Mouse (Mus musculus): ENCODE data around the gene Lrrc55. TPM values are rescaled to one million over a fixed set of nuclear protein-coding genes. Genes with fewer than 3 reads are reported as not detected.
A peak's percentile ranks its signal among the peaks of the same experiment; 100 is the strongest.
"Not testable (repeated sequence)": the region's sequence is repeated elsewhere in the genome, so short reads cannot be mapped to it uniquely, and the experiment has no call there.

Gene Lrrc55
- 1.0 and 1.4 TPM in 2 replicates for polyA plus RNA-seq (2014; fragmentation: Nextera tagmentation; extraction: Ambion mirVana)

- Histone ChIP-seq H3K4me2 (ENCODE audit: low read depth, low read length) (peak within 1 kb of the TSS; percentile 59), H3K36me3 (replicated peaks; ENCODE audit: control insufficient read depth, insufficient read depth, low read depth, low read length) (no peaks in the 10 kb centered on the region), H3K4me3 (ENCODE audit: low read depth, low read length) (peak within 1 kb of the TSS; percentile 27; the same call in 1 of the 2 replicates), H3K4me1 (ENCODE audit: control insufficient read depth, insufficient read depth, low read length) (no peaks in the 10 kb centered on the region), H3K27ac (replicated peaks; ENCODE audit: low read depth, low read length) (no peak within 1 kb of the TSS), H3K27me3 (ENCODE audit: control insufficient read depth, insufficient read depth, low read length) (0 out of 2 replicates have a peak, but pooled peaks cover 2% of the 10 kb centered on the region), H3K9ac (replicated peaks; ENCODE audit: low read length) (no peak within 1 kb of the TSS; the same call in 1 of the 2 replicates), H3K9me3 (replicated peaks; ENCODE audit: control insufficient read depth, low read length) (no peaks in the 10 kb centered on the region)
- no peak for ATAC-seq (replicated peaks; ENCODE audit: insufficient number of reproducible peaks, low FRiP score, low TSS enrichment, low read depth)
- DNase-seq (ENCODE audit: low spot score): no peak
- 59% methylated on average over 1 of the region's 1 CpGs for WGBS
Measured at GRCm38 (mm10) chr2:85196901-85197300, at the start of gene Lrrc55. Gene Lrrc55 (minus strand): TSS chr2:85197197.

GRCm38 (mm10) chr2:85246506-85247082, 49.6 kb upstream of the Lrrc55 start:
- no peak overlapping the region for H3K4me2 ChIP-seq (ENCODE audit: low read depth, low read length)
- no peak overlapping the region for H3K4me3 ChIP-seq (ENCODE audit: low read depth, low read length)
- no peak overlapping the region for H3K9ac ChIP-seq (replicated peaks; ENCODE audit: low read length)
- H3K9me3 ChIP-seq (replicated peaks; ENCODE audit: control insufficient read depth, low read length): no peaks in the 10 kb centered on the region
- H3K4me1 ChIP-seq (ENCODE audit: control insufficient read depth, insufficient read depth, low read length): no peaks in the 10 kb centered on the region
- no peaks in the 10 kb centered on the region for H3K27me3 ChIP-seq (ENCODE audit: control insufficient read depth, insufficient read depth, low read length)
- 11% methylated on average over 4 of the region's 4 CpGs for WGBS
- DNase-seq (ENCODE audit: low spot score) (peak; percentile 79), ATAC-seq (replicated peaks; ENCODE audit: insufficient number of reproducible peaks, low FRiP score, low TSS enrichment, low read depth) (peak; percentile 49; the same call in 1 of the 2 replicates)
- H3K36me3 ChIP-seq (replicated peaks; ENCODE audit: control insufficient read depth, insufficient read depth, low read depth, low read length): no peaks in the 10 kb centered on the region
- no peak overlapping the region for H3K27ac ChIP-seq (replicated peaks; ENCODE audit: low read depth, low read length)

- H3K27ac ChIP-seq (replicated peaks; ENCODE audit: low read depth, low read length): no peak overlapping the region
- WGBS: 75% methylated on average over 5 of the region's 5 CpGs
- no peak overlapping the region for H3K4me2 ChIP-seq (ENCODE audit: low read depth, low read length)
- no peak overlapping the region for H3K9ac ChIP-seq (replicated peaks; ENCODE audit: low read length)
- no peaks in the 10 kb centered on the region for H3K9me3 ChIP-seq (replicated peaks; ENCODE audit: control insufficient read depth, low read length)
- no peak for ATAC-seq (replicated peaks; ENCODE audit: insufficient number of reproducible peaks, low FRiP score, low TSS enrichment, low read depth)
- no peaks in the 10 kb centered on the region for H3K27me3 ChIP-seq (ENCODE audit: control insufficient read depth, insufficient read depth, low read length)
- DNase-seq (ENCODE audit: low spot score): no peak
- no peak overlapping the region for H3K4me3 ChIP-seq (ENCODE audit: low read depth, low read length)
- no peaks in the 10 kb centered on the region for H3K36me3 ChIP-seq (replicated peaks; ENCODE audit: control insufficient read depth, insufficient read depth, low read depth, low read length)
- no peaks in the 10 kb centered on the region for H3K4me1 ChIP-seq (ENCODE audit: control insufficient read depth, insufficient read depth, low read length)
Measured at GRCm38 (mm10) chr2:85245737-85246136, 48.7 kb upstream of the Lrrc55 start.

- no peak overlapping the region for H3K4me3 ChIP-seq (ENCODE audit: low read depth, low read length)
- 59% methylated on average over 4 of the region's 4 CpGs for WGBS
- no peak for ATAC-seq (replicated peaks; ENCODE audit: insufficient number of reproducible peaks, low FRiP score, low TSS enrichment, low read depth)
- no peak overlapping the region for H3K9ac ChIP-seq (replicated peaks; ENCODE audit: low read length)
- H3K27ac ChIP-seq (replicated peaks; ENCODE audit: low read depth, low read length): no peak overlapping the region
- no peaks in the 10 kb centered on the region for H3K9me3 ChIP-seq (replicated peaks; ENCODE audit: control insufficient read depth, low read length)
- H3K36me3 ChIP-seq (replicated peaks; ENCODE audit: control insufficient read depth, insufficient read depth, low read depth, low read length): no peaks in the 10 kb centered on the region
- DNase-seq (ENCODE audit: low spot score): no peak
- no peaks in the 10 kb centered on the region for H3K27me3 ChIP-seq (ENCODE audit: control insufficient read depth, insufficient read depth, low read length)
- H3K4me1 ChIP-seq (ENCODE audit: control insufficient read depth, insufficient read depth, low read length): no peaks in the 10 kb centered on the region
- H3K4me2 ChIP-seq (ENCODE audit: low read depth, low read length): no peak overlapping the region
Measured at GRCm38 (mm10) chr2:85238068-85238667, 41.2 kb upstream of the Lrrc55 start.

GRCm38 (mm10) chr2:85237231-85237630, 40.2 kb upstream of the Lrrc55 start:
- WGBS: 90% methylated on average over 2 of the region's 2 CpGs
- not testable (repeated sequence) for H3K9ac ChIP-seq (replicated peaks; ENCODE audit: low read length); H3K9me3 ChIP-seq (replicated peaks; ENCODE audit: control insufficient read depth, low read length); H3K4me3 ChIP-seq (ENCODE audit: low read depth, low read length); H3K4me1 ChIP-seq (ENCODE audit: control insufficient read depth, insufficient read depth, low read length); H3K36me3 ChIP-seq (replicated peaks; ENCODE audit: control insufficient read depth, insufficient read depth, low read depth, low read length); ATAC-seq (replicated peaks; ENCODE audit: insufficient number of reproducible peaks, low FRiP score, low TSS enrichment, low read depth); H3K4me2 ChIP-seq (ENCODE audit: low read depth, low read length); DNase-seq (ENCODE audit: low spot score); H3K27me3 ChIP-seq (ENCODE audit: control insufficient read depth, insufficient read depth, low read length); H3K27ac ChIP-seq (replicated peaks; ENCODE audit: low read depth, low read length)

GRCm38 (mm10) chr2:85230771-85231511, 33.9 kb upstream of the Lrrc55 start:
- ATAC-seq (replicated peaks; ENCODE audit: insufficient number of reproducible peaks, low FRiP score, low TSS enrichment, low read depth) (no peak), DNase-seq (ENCODE audit: low spot score) (no peak)
- Histone ChIP-seq H3K27me3 (ENCODE audit: control insufficient read depth, insufficient read depth, low read length) (no peaks in the 10 kb centered on the region), H3K4me2 (ENCODE audit: low read depth, low read length) (no peak overlapping the region), H3K27ac (replicated peaks; ENCODE audit: low read depth, low read length) (no peak overlapping the region), H3K4me3 (ENCODE audit: low read depth, low read length) (no peak overlapping the region), H3K9me3 (replicated peaks; ENCODE audit: control insufficient read depth, low read length) (no peaks in the 10 kb centered on the region), H3K36me3 (replicated peaks; ENCODE audit: control insufficient read depth, insufficient read depth, low read depth, low read length) (no peaks in the 10 kb centered on the region), H3K9ac (replicated peaks; ENCODE audit: low read length) (no peak overlapping the region), H3K4me1 (ENCODE audit: control insufficient read depth, insufficient read depth, low read length) (no peaks in the 10 kb centered on the region)
- WGBS: 72% methylated on average over 4 of the region's 4 CpGs

- H3K4me3 ChIP-seq (ENCODE audit: low read depth, low read length): no peak overlapping the region
- ATAC-seq (replicated peaks; ENCODE audit: insufficient number of reproducible peaks, low FRiP score, low TSS enrichment, low read depth): no peak
- no peak for DNase-seq (ENCODE audit: low spot score)
- H3K4me1 ChIP-seq (ENCODE audit: control insufficient read depth, insufficient read depth, low read length): no peaks in the 10 kb centered on the region
- H3K9ac ChIP-seq (replicated peaks; ENCODE audit: low read length): no peak overlapping the region
- no peak overlapping the region for H3K27ac ChIP-seq (replicated peaks; ENCODE audit: low read depth, low read length)
- H3K4me2 ChIP-seq (ENCODE audit: low read depth, low read length): no peak overlapping the region
- H3K27me3 ChIP-seq (ENCODE audit: control insufficient read depth, insufficient read depth, low read length): no peaks in the 10 kb centered on the region
- no peaks in the 10 kb centered on the region for H3K9me3 ChIP-seq (replicated peaks; ENCODE audit: control insufficient read depth, low read length)
- 61% methylated on average over 3 of the region's 3 CpGs for WGBS
- no peaks in the 10 kb centered on the region for H3K36me3 ChIP-seq (replicated peaks; ENCODE audit: control insufficient read depth, insufficient read depth, low read depth, low read length)
Measured at GRCm38 (mm10) chr2:85229606-85230005, 32.6 kb upstream of the Lrrc55 start.

- Histone ChIP-seq H3K27me3 (ENCODE audit: control insufficient read depth, insufficient read depth, low read length) (no peaks in the 10 kb centered on the region), H3K9me3 (replicated peaks; ENCODE audit: control insufficient read depth, low read length) (no peaks in the 10 kb centered on the region), H3K27ac (replicated peaks; ENCODE audit: low read depth, low read length) (no peak overlapping the region), H3K4me1 (ENCODE audit: control insufficient read depth, insufficient read depth, low read length) (no peaks in the 10 kb centered on the region), H3K36me3 (replicated peaks; ENCODE audit: control insufficient read depth, insufficient read depth, low read depth, low read length) (no peaks in the 10 kb centered on the region), H3K9ac (replicated peaks; ENCODE audit: low read length) (no peak overlapping the region), H3K4me2 (ENCODE audit: low read depth, low read length) (no peak overlapping the region), H3K4me3 (ENCODE audit: low read depth, low read length) (no peak overlapping the region)
- ATAC-seq (replicated peaks; ENCODE audit: insufficient number of reproducible peaks, low FRiP score, low TSS enrichment, low read depth): no peak
- DNase-seq (ENCODE audit: low spot score): no peak
- 76% methylated on average over 3 of the region's 3 CpGs for WGBS
Measured at GRCm38 (mm10) chr2:85227816-85228335, 30.9 kb upstream of the Lrrc55 start.

Data from embryonic facial prominence, embryonic 11.5 days (tissue).